Mouse (Mus musculus) liver, embryonic 16.5 days (tissue): Measurements from ENCODE around the gene Igf1r. TPM values are rescaled to one million over a fixed set of nuclear protein-coding genes. Genes with fewer than 3 reads are reported as not detected.

Experiments
- ATAC-seq: fragments of 200-750 bp; cut with Nextera tagmentation; 2 replicates; pipeline ENCODE4 v1.8.0; 2017; ENCODE audit warnings: low read depth, mild to moderate bottlenecking, moderate number of reproducible peaks, moderate library complexity
- H3K27ac ChIP-seq: fragments of 300-500 bp; sonication (generic); 2 replicates; pipeline ENCODE4 v1.5.1; 2014; ENCODE audit warnings: mild to moderate bottlenecking, low read length
- H3K27me3 ChIP-seq: fragments of 300-500 bp; sonication (generic); 2 replicates; pipeline ENCODE4 v1.6.1; 2014; ENCODE audit warnings: low read depth, low read length, mixed read lengths; ENCODE audit not compliant: control insufficient read depth, insufficient read depth
- H3K36me3 ChIP-seq: fragments of 300-500 bp; sonication (generic); 2 replicates; pipeline ENCODE4 v1.6.1; 2014; ENCODE audit warnings: mild to moderate bottlenecking; ENCODE audit not compliant: control insufficient read depth, insufficient read depth
- H3K4me1 ChIP-seq: fragments of 300-500 bp; sonication (generic); 2 replicates; pipeline ENCODE4 v1.6.1; 2014; ENCODE audit warnings: low read depth, low read length, mixed read lengths; ENCODE audit not compliant: control insufficient read depth
- H3K4me2 ChIP-seq: fragments of 300-500 bp; sonication (generic); 2 replicates; pipeline ENCODE4 v1.6.1; 2014; ENCODE audit warnings: low read depth, low read length, mixed read lengths
- H3K4me3 ChIP-seq: fragments of 300-500 bp; sonication (generic); 2 replicates; pipeline ENCODE4 v1.5.1; 2014; ENCODE audit warnings: low read depth, mild to moderate bottlenecking, low read length
- H3K9ac ChIP-seq: fragments of 300-500 bp; sonication (generic); 2 replicates; pipeline ENCODE4 v1.6.1; 2014; ENCODE audit warnings: low read depth, low read length
- H3K9me3 ChIP-seq: fragments of 300-500 bp; sonication (generic); replicated peaks from 2 replicates; pipeline ENCODE4 v1.6.1; 2016; ENCODE audit warnings: low read length; ENCODE audit not compliant: control insufficient read depth
- WGBS: fragments of 180-500 bp; shearing (Covaris S2); extraction: QIAGEN DNeasy Blood & Tissue Kit; methylation state at CpG from one replicate; pipeline ENCODE4 v1.1.7; 2014; ENCODE audit not compliant: insufficient replicate concordance; 5-methylcytosine and 5-hydroxymethylcytosine counted together
- polyA plus RNA-seq: library from polyadenylated mRNA; unstranded; fragments of >200 nt; fragmentation: Nextera tagmentation; extraction: Ambion mirVana; gene quantifications from 2 replicates; pipeline ENCODE4 v1.2.1, GENCODE M21; 2015

Igf1r gene
- polyA plus RNA-seq, 1 experiment from 2014 or later = 3.2 TPM

- H3K9me3 ChIP-seq = no peaks in the 10 kb centered on the region
- peaks cover 19% of the 10 kb centered on the region for H3K27me3 ChIP-seq
- no peak overlapping the region for H3K4me2 ChIP-seq
- ATAC-seq = no peak
- no peak overlapping the region for H3K27ac ChIP-seq
- WGBS = 52% methylated on average over 8 of the region's 8 CpGs
- no peak overlapping the region for H3K9ac ChIP-seq
- no peaks in the 10 kb centered on the region for H3K36me3 ChIP-seq
- H3K4me1 ChIP-seq = peaks cover 3% of the 10 kb centered on the region; the same call in 1 of the 2 replicates
- no peak overlapping the region for H3K4me3 ChIP-seq
Observed at GRCm38 (mm10) chr7:68262612-68263200, 310.1 kb downstream of the Igf1r start.

- WGBS = 54% methylated on average over 8 of the region's 8 CpGs
Observed at GRCm38 (mm10) chr7:68263346-68264027, 310.9 kb downstream of the Igf1r start.

GRCm38 (mm10) chr7:68264028-68264453 is 311.4 kb downstream of the Igf1r start, which contains the start of gene Pgpep1l:
Gene Pgpep1l, minus strand, starts transcription at chr7:68264233.
- no peaks in the 10 kb centered on the region for H3K9me3 ChIP-seq
- peaks cover 19% of the 10 kb centered on the region for H3K27me3 ChIP-seq
- 0 out of 2 replicates have a peak, but pooled peaks have one; percentile 24 for ATAC-seq
- WGBS = 13% methylated on average over 25 of the region's 25 CpGs
- no peaks in the 10 kb centered on the region for H3K36me3 ChIP-seq
- peaks cover 3% of the 10 kb centered on the region; the same call in 1 of the 2 replicates for H3K4me1 ChIP-seq
- no peak within 1 kb of the TSS for H3K27ac ChIP-seq
- H3K9ac ChIP-seq = no peak within 1 kb of the TSS
- peak within 1 kb of the TSS; percentile 16; the same call in 1 of the 2 replicates for H3K4me3 ChIP-seq
- peak within 1 kb of the TSS; percentile 44 for H3K4me2 ChIP-seq

More at GRCm38 (mm10) chr7:68263346-68264027, 310.9 kb downstream of the Igf1r start:
- Histone ChIP-seq H3K9ac (no peak overlapping the region), H3K27me3 (peaks cover 19% of the 10 kb centered on the region), H3K9me3 (no peaks in the 10 kb centered on the region), H3K4me3 (peak overlapping the region; percentile 16; the same call in 1 of the 2 replicates), H3K4me2 (peak overlapping the region; percentile 44), H3K27ac (no peak overlapping the region), H3K36me3 (no peaks in the 10 kb centered on the region), H3K4me1 (peaks cover 3% of the 10 kb centered on the region; the same call in 1 of the 2 replicates)
- no peak for ATAC-seq

- Histone ChIP-seq H3K4me3 (peak overlapping the region; percentile 16; the same call in 1 of the 2 replicates), H3K36me3 (no peaks in the 10 kb centered on the region), H3K27ac (no peak overlapping the region), H3K4me2 (peak overlapping the region; percentile 44), H3K9ac (no peak overlapping the region), H3K27me3 (peaks cover 19% of the 10 kb centered on the region), H3K4me1 (peaks cover 3% of the 10 kb centered on the region; the same call in 1 of the 2 replicates), H3K9me3 (no peaks in the 10 kb centered on the region)
- 14% methylated on average over 14 of the region's 14 CpGs for WGBS
- ATAC-seq = no peak
Observed at GRCm38 (mm10) chr7:68264531-68264930, 311.9 kb downstream of the Igf1r start.

GRCm38 (mm10) chr7:68265391-68265790 is 312.8 kb downstream of the Igf1r start:
- ATAC-seq = no peak
- no peak overlapping the region for H3K4me2 ChIP-seq
- 42% methylated on average over 7 of the region's 7 CpGs for WGBS
- peaks cover 19% of the 10 kb centered on the region for H3K27me3 ChIP-seq
- no peak overlapping the region for H3K27ac ChIP-seq
- no peaks in the 10 kb centered on the region for H3K36me3 ChIP-seq
- H3K4me1 ChIP-seq = peaks cover 3% of the 10 kb centered on the region; the same call in 1 of the 2 replicates
- H3K9me3 ChIP-seq = no peaks in the 10 kb centered on the region
- no peak overlapping the region for H3K4me3 ChIP-seq
- H3K9ac ChIP-seq = no peak overlapping the region

- H3K9ac ChIP-seq = no peak overlapping the region
- 29% methylated on average over 6 of the region's 6 CpGs for WGBS
- H3K4me3 ChIP-seq = no peak overlapping the region
- H3K4me1 ChIP-seq = peaks cover 3% of the 10 kb centered on the region; the same call in 1 of the 2 replicates
- H3K27ac ChIP-seq = no peak overlapping the region
- no peaks in the 10 kb centered on the region for H3K9me3 ChIP-seq
- no peak for ATAC-seq
- H3K36me3 ChIP-seq = no peaks in the 10 kb centered on the region
- no peak overlapping the region for H3K4me2 ChIP-seq
- peaks cover 19% of the 10 kb centered on the region for H3K27me3 ChIP-seq
Observed at GRCm38 (mm10) chr7:68266691-68267090, 314.1 kb downstream of the Igf1r start.

- no peak overlapping the region for H3K4me2 ChIP-seq
- 59% methylated on average over 4 of the region's 4 CpGs for WGBS
- H3K36me3 ChIP-seq = no peaks in the 10 kb centered on the region
- peaks cover 3% of the 10 kb centered on the region for H3K27me3 ChIP-seq
- ATAC-seq = no peak
- no peak overlapping the region for H3K9ac ChIP-seq
- H3K4me1 ChIP-seq = no peaks in the 10 kb centered on the region; the same call in none of the 2 replicates
- H3K27ac ChIP-seq = no peak overlapping the region
- H3K9me3 ChIP-seq = no peaks in the 10 kb centered on the region
- H3K4me3 ChIP-seq = no peak overlapping the region
Observed at GRCm38 (mm10) chr7:68270551-68270950, 317.9 kb downstream of the Igf1r start.

- no peaks in the 10 kb centered on the region for H3K36me3 ChIP-seq
- ATAC-seq = no peak
- H3K27me3 ChIP-seq = no peaks in the 10 kb centered on the region
- WGBS = 67% methylated on average over 6 of the region's 6 CpGs
- no peak overlapping the region for H3K4me3 ChIP-seq
- H3K27ac ChIP-seq = no peak overlapping the region
- H3K9me3 ChIP-seq = no peaks in the 10 kb centered on the region
- no peak overlapping the region for H3K4me2 ChIP-seq
- H3K9ac ChIP-seq = no peak overlapping the region
- H3K4me1 ChIP-seq = peaks cover 3% of the 10 kb centered on the region
Observed at GRCm38 (mm10) chr7:68271816-68272215, 319.2 kb downstream of the Igf1r start.

- peak; percentile 71 for ATAC-seq
- no peak overlapping the region for H3K27ac ChIP-seq
Observed at GRCm38 (mm10) chr7:68272607-68273006, 320.0 kb downstream of the Igf1r start.

More at GRCm38 (mm10) chr7:68272607-68273006, 320.0 kb downstream of the Igf1r start:
- Histone ChIP-seq H3K4me1 (peaks cover 3% of the 10 kb centered on the region), H3K36me3 (no peaks in the 10 kb centered on the region), H3K4me3 (no peak overlapping the region), H3K4me2 (no peak overlapping the region), H3K9me3 (no peaks in the 10 kb centered on the region), H3K9ac (no peak overlapping the region), H3K27me3 (no peaks in the 10 kb centered on the region)
- 70% methylated on average over 10 of the region's 10 CpGs for WGBS
